Mouse (Mus musculus) kidney, embryonic 16.5 days (tissue): ENCODE measurements around the gene Rnf4. TPM values are rescaled to one million over a fixed set of nuclear protein-coding genes. Genes with fewer than 3 reads are reported as not detected.
A peak's percentile ranks its signal among the peaks of the same experiment; 100 is the strongest.

ENCODE experiments used
- ATAC-seq: fragments of 200-750 bp; cut with Nextera tagmentation; 2 replicates; pipeline ENCODE4 v1.8.0; 2017; ENCODE audit warnings: moderate TSS enrichment; ENCODE audit not compliant: low FRiP score, low TSS enrichment
- H3K27ac ChIP-seq: fragments of 300-500 bp; sonication (generic); 2 replicates; pipeline ENCODE4 v1.5.1; 2014; ENCODE audit warnings: low read length
- H3K27me3 ChIP-seq: fragments of 300-500 bp; sonication (generic); 2 replicates; pipeline ENCODE4 v1.6.1; 2014; ENCODE audit warnings: low read length, control low read depth, mixed read lengths; ENCODE audit not compliant: insufficient read depth
- H3K36me3 ChIP-seq: fragments of 300-500 bp; sonication (generic); 2 replicates; pipeline ENCODE4 v1.6.1; 2014; ENCODE audit warnings: low read length, control low read depth, mixed read lengths; ENCODE audit not compliant: insufficient read depth
- H3K4me1 ChIP-seq: fragments of 300-500 bp; sonication (generic); 2 replicates; pipeline ENCODE4 v1.6.1; 2014; ENCODE audit warnings: low read length, control low read depth, mixed read lengths; ENCODE audit not compliant: insufficient read depth
- H3K4me2 ChIP-seq: fragments of 300-500 bp; sonication (generic); replicated peaks from 2 replicates; pipeline ENCODE4 v1.6.1; 2014; ENCODE audit warnings: low read depth, low read length
- H3K4me3 ChIP-seq: fragments of 300-500 bp; sonication (generic); 2 replicates; pipeline ENCODE4 v1.5.1; 2014; ENCODE audit warnings: mild to moderate bottlenecking, low read length
- H3K9ac ChIP-seq: fragments of 300-500 bp; sonication (generic); replicated peaks from 2 replicates; pipeline ENCODE4 v1.6.1; 2014; ENCODE audit warnings: low read length
- H3K9me3 ChIP-seq: fragments of 300-500 bp; sonication (generic); 2 replicates; pipeline ENCODE4 v1.6.1; 2016; ENCODE audit warnings: low read length, control low read depth
- WGBS: fragments of 180-500 bp; shearing (Covaris S2); extraction: QIAGEN DNeasy Blood & Tissue Kit; methylation state at CpG from one replicate; pipeline ENCODE4 v1.1.7; 2014; 5-methylcytosine and 5-hydroxymethylcytosine counted together
- polyA plus RNA-seq: library from polyadenylated mRNA; unstranded; fragments of >200 nt; fragmentation: Nextera tagmentation; extraction: Ambion mirVana; gene quantifications from 2 replicates; pipeline ENCODE4 v1.2.1, GENCODE M21; 2015

The Rnf4 gene
- polyA plus RNA-seq, 1 experiment from 2014 or later = 192 TPM

DNA sequence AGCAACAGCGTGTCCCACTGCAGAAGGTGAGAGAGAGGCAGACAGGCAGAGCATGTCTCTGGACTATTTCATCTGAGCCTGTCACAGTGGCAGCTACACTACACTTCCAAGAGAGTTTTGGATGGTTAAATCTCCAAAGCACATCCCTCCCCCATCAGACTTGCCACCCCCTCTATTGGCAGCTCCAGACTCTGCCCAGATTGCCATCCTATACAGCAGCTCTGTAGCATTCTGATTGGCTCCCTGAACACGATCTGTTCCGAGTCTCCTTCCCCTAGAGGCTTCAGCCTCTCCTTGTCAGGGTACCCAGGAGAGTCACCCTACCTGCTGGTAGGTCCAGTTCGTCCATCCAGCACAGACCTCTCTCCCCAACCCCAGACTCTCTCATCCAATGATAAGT lies 38.0 kb upstream of the Rnf4 start:
- no peak for ATAC-seq
- H3K9me3 ChIP-seq = no peaks in the 10 kb centered on the region
- no peak overlapping the region for H3K27ac ChIP-seq
- H3K9ac ChIP-seq = no peak overlapping the region
- no peaks in the 10 kb centered on the region for H3K36me3 ChIP-seq
- 52% methylated on average over 4 of the region's 4 CpGs for WGBS
- H3K4me3 ChIP-seq = no peak overlapping the region
- no peaks in the 10 kb centered on the region for H3K27me3 ChIP-seq
- H3K4me2 ChIP-seq = no peak overlapping the region
- no peaks in the 10 kb centered on the region for H3K4me1 ChIP-seq

- Histone ChIP-seq H3K4me3 (no peak overlapping the region), H3K4me2 (no peak overlapping the region), H3K27ac (no peak overlapping the region), H3K9ac (no peak overlapping the region), H3K4me1 (no peaks in the 10 kb centered on the region), H3K36me3 (no peaks in the 10 kb centered on the region), H3K9me3 (no peaks in the 10 kb centered on the region), H3K27me3 (no peaks in the 10 kb centered on the region)
- no peak for ATAC-seq
- WGBS = 80% methylated on average over 10 of the region's 10 CpGs
Observed at GRCm38 (mm10) chr5:34298937-34299535, 37.1 kb upstream of the Rnf4 start.

DNA sequence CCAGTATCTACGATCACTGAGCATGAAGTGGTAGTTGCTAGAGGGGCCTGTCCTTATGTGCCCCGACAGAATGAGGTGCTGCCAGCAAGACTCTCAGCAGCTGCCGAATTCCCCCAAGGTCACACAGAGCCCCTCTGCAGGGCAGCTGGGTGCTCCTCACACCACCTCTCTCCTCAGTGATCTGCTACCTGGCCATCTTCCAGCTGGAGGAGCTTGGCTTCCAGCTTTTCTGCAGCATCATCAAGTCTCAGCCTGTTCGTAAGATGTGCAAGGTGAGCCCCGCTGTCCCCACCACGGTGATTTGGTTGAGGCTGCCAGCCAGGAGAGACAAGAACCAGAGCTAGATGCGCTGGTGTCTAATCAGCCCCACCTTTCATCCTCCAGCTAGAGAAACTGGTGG lies 33.7 kb upstream of the Rnf4 start:
- H3K9me3 ChIP-seq = no peaks in the 10 kb centered on the region
- ATAC-seq = no peak
- no peak overlapping the region for H3K4me2 ChIP-seq
- H3K4me3 ChIP-seq = no peak overlapping the region
- no peaks in the 10 kb centered on the region for H3K36me3 ChIP-seq
- no peaks in the 10 kb centered on the region for H3K27me3 ChIP-seq
- no peaks in the 10 kb centered on the region for H3K4me1 ChIP-seq
- H3K9ac ChIP-seq = no peak overlapping the region
- H3K27ac ChIP-seq = no peak overlapping the region
- WGBS = 80% methylated on average over 7 of the region's 7 CpGs

DNA sequence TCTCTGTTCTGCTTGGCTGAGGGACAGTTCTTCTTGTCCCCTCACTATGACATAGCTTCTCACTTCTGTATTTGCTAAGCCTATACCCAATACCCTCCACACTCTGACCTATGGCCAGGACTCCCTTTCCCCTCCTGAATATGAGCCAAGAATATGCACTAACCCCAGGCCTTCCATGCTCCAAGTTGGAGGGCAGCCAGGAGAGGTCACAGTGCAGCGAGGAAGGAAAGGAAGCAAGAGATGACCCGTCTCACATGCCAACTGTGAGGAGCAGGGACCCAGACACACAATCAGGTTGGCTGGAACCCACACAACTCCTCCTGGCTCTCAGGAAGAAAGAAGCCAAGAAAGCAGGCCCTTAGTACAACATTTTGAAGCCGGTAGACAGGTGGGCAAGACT lies 27.1 kb upstream of the Rnf4 start:
- Histone ChIP-seq H3K36me3 (no peaks in the 10 kb centered on the region), H3K4me2 (no peak overlapping the region), H3K27me3 (no peaks in the 10 kb centered on the region), H3K27ac (no peak overlapping the region), H3K4me1 (no peaks in the 10 kb centered on the region), H3K9ac (no peak overlapping the region), H3K4me3 (no peak overlapping the region), H3K9me3 (no peaks in the 10 kb centered on the region)
- no peak for ATAC-seq
- 62% methylated on average over 3 of the region's 3 CpGs for WGBS

GRCm38 (mm10) chr5:34319491-34320034 lies 16.5 kb upstream of the Rnf4 start:
- H3K9me3 ChIP-seq = no peaks in the 10 kb centered on the region
- no peak overlapping the region for H3K9ac ChIP-seq
- no peaks in the 10 kb centered on the region for H3K36me3 ChIP-seq
- no peak for ATAC-seq
- WGBS = 60% methylated on average over 2 of the region's 2 CpGs
- no peak overlapping the region for H3K27ac ChIP-seq
- H3K27me3 ChIP-seq = no peaks in the 10 kb centered on the region
- H3K4me3 ChIP-seq = no peak overlapping the region
- H3K4me2 ChIP-seq = no peak overlapping the region
- no peaks in the 10 kb centered on the region for H3K4me1 ChIP-seq

DNA sequence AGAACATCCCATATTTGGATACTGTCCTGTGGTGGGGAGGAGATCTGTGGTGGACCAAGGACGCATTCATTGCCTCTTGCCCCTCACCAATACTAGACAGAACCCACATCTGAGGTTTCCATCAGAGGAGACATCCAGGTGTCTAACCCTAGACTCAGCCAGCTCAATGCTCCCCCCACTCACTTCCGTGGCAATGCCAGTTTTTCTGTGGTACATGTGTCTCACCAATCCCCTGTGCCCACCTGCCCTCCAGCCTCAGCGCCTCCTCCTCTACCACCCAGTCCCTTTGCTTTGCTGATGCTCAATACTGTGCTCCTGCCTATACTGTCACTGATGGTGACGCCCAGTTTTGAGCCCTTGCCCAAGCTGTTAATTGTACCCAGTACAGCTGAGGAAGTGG lies 14.9 kb upstream of the Rnf4 start:
- no peak for ATAC-seq
- 85% methylated on average over 4 of the region's 4 CpGs for WGBS
- no peak overlapping the region for H3K4me3 ChIP-seq
- H3K4me2 ChIP-seq = no peak overlapping the region
- no peaks in the 10 kb centered on the region for H3K36me3 ChIP-seq
- H3K9ac ChIP-seq = no peak overlapping the region
- H3K9me3 ChIP-seq = no peaks in the 10 kb centered on the region
- H3K27me3 ChIP-seq = no peaks in the 10 kb centered on the region
- H3K4me1 ChIP-seq = no peaks in the 10 kb centered on the region
- no peak overlapping the region for H3K27ac ChIP-seq

- Histone ChIP-seq H3K4me1 (peaks cover 6% of the 10 kb centered on the region; the same call in 1 of the 2 replicates), H3K9ac (no peak overlapping the region), H3K36me3 (no peaks in the 10 kb centered on the region), H3K9me3 (no peaks in the 10 kb centered on the region), H3K4me3 (no peak overlapping the region), H3K4me2 (no peak overlapping the region), H3K27ac (no peak overlapping the region), H3K27me3 (no peaks in the 10 kb centered on the region)
- ATAC-seq = no peak
Observed at GRCm38 (mm10) chr5:34325286-34325685, 10.8 kb upstream of the Rnf4 start.

DNA sequence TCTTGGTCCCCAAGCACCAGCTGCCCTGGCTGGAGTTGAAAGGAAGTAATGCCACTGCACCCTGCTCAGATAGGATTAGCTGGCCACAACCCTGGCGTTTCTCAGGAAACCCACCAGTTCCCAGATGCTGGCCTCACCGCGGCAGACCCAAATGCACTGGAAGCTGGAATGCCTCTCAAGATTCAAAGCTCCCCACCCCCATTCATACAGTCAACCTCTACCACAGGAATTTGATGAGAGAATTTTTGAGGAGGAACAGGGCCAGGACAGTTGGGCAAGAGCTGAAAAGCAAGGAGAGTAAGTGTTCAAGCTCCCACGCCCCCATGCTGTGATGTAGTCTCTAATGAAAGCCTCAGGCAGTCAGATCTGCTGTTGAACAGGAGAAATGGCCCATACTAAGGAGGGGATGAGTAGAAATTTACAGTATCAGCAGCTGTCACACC lies 9.8 kb upstream of the Rnf4 start:
- ATAC-seq = no peak
- Histone ChIP-seq H3K9ac (no peak overlapping the region), H3K27me3 (no peaks in the 10 kb centered on the region), H3K27ac (no peak overlapping the region), H3K4me3 (no peak overlapping the region), H3K36me3 (no peaks in the 10 kb centered on the region), H3K9me3 (no peaks in the 10 kb centered on the region), H3K4me2 (no peak overlapping the region), H3K4me1 (peaks cover 6% of the 10 kb centered on the region; the same call in 1 of the 2 replicates)
- 35% methylated on average over 4 of the region's 4 CpGs for WGBS

DNA sequence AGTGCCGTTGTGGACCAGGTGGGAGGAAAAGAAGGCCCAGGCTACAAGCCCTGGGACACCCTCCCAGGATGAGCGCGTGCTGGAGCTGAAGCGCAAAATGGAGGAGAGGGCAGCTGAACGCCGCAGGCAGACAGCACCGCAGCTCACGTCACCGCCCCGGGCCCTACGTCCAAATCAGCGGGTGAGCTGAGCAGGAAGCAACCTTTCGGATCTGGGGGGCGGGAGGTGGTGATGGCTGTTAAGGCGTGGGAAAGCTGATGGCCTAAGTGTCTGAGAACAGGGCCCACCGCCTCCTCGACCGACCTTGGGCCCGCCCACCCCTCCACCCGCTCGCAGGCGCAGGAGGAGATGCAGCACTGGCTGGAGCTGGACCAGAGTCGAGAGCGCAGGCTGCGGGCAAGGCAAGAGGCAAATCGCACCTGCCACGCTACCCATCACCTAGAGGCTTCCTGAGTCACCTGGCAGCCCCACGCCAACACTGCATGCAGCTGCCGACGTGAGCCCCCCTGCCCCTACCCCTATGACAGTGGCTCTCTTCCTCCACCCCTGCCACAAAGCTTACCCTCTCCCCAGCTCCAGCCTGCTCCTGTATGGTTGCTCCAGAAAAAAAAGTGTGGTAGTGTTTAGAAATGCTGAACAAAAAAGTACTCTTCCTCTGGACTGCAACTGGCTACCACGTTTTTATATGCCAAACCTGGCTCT lies 9.1 kb upstream of the Rnf4 start:
- Histone ChIP-seq H3K4me2 (peak overlapping the region; percentile 57), H3K27ac (no peak overlapping the region), H3K4me3 (peak overlapping the region; percentile 35), H3K4me1 (peaks cover 6% of the 10 kb centered on the region; the same call in 1 of the 2 replicates), H3K9ac (peak overlapping the region; percentile 49), H3K9me3 (no peaks in the 10 kb centered on the region), H3K27me3 (no peaks in the 10 kb centered on the region), H3K36me3 (no peaks in the 10 kb centered on the region)
- WGBS = 12% methylated on average over 31 of the region's 31 CpGs
- ATAC-seq = peak; percentile 86

- peaks cover 6% of the 10 kb centered on the region for H3K4me1 ChIP-seq
- no peaks in the 10 kb centered on the region for H3K27me3 ChIP-seq
- H3K27ac ChIP-seq = no peak overlapping the region
- H3K9ac ChIP-seq = no peak overlapping the region
- no peaks in the 10 kb centered on the region for H3K9me3 ChIP-seq
- H3K4me2 ChIP-seq = no peak overlapping the region
- WGBS = 81% methylated on average over 2 of the region's 2 CpGs
- no peaks in the 10 kb centered on the region for H3K36me3 ChIP-seq
- H3K4me3 ChIP-seq = no peak overlapping the region
- ATAC-seq = no peak
Observed at GRCm38 (mm10) chr5:34330136-34330535, 6.0 kb upstream of the Rnf4 start.
